Mouse (Mus musculus) brain, embryonic 14.5 days (tissue): Measurements from ENCODE around the gene Casp12.

Source experiments
- CTCF ChIP-seq: fragments of 200-500 bp; IDR thresholded peaks from 2 replicates; pipeline ENCODE4 v1.5.1; 2012; ENCODE audit warnings: inconsistent platforms, mild to moderate bottlenecking, moderate library complexity, borderline replicate concordance; ENCODE audit not compliant: insufficient read depth, insufficient read length; ENCODE audit errors: extremely low read depth
- POLR2A ChIP-seq: fragments of 200-500 bp; IDR thresholded peaks from 2 replicates; pipeline ENCODE4 v1.6.1; 2012; ENCODE audit warnings: mild to moderate bottlenecking, inconsistent platforms, borderline replicate concordance; ENCODE audit not compliant: poor library complexity, insufficient read depth, insufficient read length, severe bottlenecking; ENCODE audit errors: extremely low read depth

DNA sequence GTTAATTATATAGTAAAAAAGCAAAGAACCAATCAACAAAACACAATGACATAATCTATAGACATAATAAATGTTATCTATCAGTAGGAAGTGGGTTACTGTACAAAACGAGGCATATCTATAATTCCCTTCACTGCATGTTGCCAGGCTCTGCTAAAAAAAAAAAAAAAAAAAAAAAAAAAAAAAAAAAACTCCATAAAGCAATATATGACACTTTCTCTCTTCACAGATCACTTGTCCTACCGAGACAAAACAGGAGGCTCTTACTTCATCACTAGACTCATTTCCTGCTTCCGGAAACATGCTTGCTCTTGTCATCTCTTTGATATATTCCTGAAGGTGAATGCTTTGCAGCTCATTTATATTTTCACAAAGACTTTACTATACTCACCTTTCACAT, 17.0 kb upstream of the Casp12 start:
- TF ChIP-seq POLR2A (no peak), CTCF (no peak)
